Mouse (Mus musculus) lung, embryonic 16.5 days (tissue): Measurements from ENCODE around the gene Wdr72. TPM values are rescaled to one million over a fixed set of nuclear protein-coding genes. Genes with fewer than 3 reads are reported as not detected.

Source experiments
- ATAC-seq: fragments of 200-750 bp; cut with Nextera tagmentation; 2 replicates; pipeline ENCODE4 v1.8.0; 2017; ENCODE audit warnings: low read depth, mild to moderate bottlenecking, moderate library complexity
- H3K27ac ChIP-seq: fragments of 300-500 bp; sonication (generic); 2 replicates; pipeline ENCODE4 v1.5.1; 2014; ENCODE audit warnings: mild to moderate bottlenecking, control low read depth, low read length
- H3K27me3 ChIP-seq: fragments of 300-500 bp; sonication (generic); 2 replicates; pipeline ENCODE4 v1.6.1; 2014; ENCODE audit warnings: low read depth, low read length, mixed read lengths; ENCODE audit not compliant: control insufficient read depth, insufficient read depth
- H3K36me3 ChIP-seq: fragments of 300-500 bp; sonication (generic); 2 replicates; pipeline ENCODE4 v1.6.1; 2014; ENCODE audit warnings: low read length; ENCODE audit not compliant: control insufficient read depth, insufficient read depth
- H3K4me1 ChIP-seq: fragments of 300-500 bp; sonication (generic); replicated peaks from 2 replicates; pipeline ENCODE4 v1.6.1; 2014; ENCODE audit warnings: low read length, mixed read lengths; ENCODE audit not compliant: control insufficient read depth, insufficient read depth
- H3K4me2 ChIP-seq: fragments of 300-500 bp; sonication (generic); 2 replicates; pipeline ENCODE4 v1.6.1; 2014; ENCODE audit warnings: low read depth, low read length, control low read depth
- H3K4me3 ChIP-seq: fragments of 300-500 bp; sonication (generic); 2 replicates; pipeline ENCODE4 v1.5.1; 2014; ENCODE audit warnings: mild to moderate bottlenecking, low read length, control low read depth
- H3K9ac ChIP-seq: fragments of 300-500 bp; sonication (generic); 2 replicates; pipeline ENCODE4 v1.6.1; 2014; ENCODE audit warnings: low read length, control low read depth
- H3K9me3 ChIP-seq: fragments of 300-500 bp; sonication (generic); 2 replicates; pipeline ENCODE4 v1.6.1; 2016; ENCODE audit warnings: low read length; ENCODE audit not compliant: control insufficient read depth
- WGBS: fragments of 180-500 bp; shearing (Covaris S2); extraction: QIAGEN DNeasy Blood & Tissue Kit; methylation state at CpG from one replicate; pipeline ENCODE4 v1.1.7; 2014; 5-methylcytosine and 5-hydroxymethylcytosine counted together
- polyA plus RNA-seq: library from polyadenylated mRNA; unstranded; fragments of >200 nt; fragmentation: Nextera tagmentation; extraction: Ambion mirVana; gene quantifications from 2 replicates; pipeline ENCODE4 v1.2.1, GENCODE M21; 2015

The Wdr72 gene
- polyA plus RNA-seq, 1 experiment from 2014 or later, result 0.64 TPM

DNA sequence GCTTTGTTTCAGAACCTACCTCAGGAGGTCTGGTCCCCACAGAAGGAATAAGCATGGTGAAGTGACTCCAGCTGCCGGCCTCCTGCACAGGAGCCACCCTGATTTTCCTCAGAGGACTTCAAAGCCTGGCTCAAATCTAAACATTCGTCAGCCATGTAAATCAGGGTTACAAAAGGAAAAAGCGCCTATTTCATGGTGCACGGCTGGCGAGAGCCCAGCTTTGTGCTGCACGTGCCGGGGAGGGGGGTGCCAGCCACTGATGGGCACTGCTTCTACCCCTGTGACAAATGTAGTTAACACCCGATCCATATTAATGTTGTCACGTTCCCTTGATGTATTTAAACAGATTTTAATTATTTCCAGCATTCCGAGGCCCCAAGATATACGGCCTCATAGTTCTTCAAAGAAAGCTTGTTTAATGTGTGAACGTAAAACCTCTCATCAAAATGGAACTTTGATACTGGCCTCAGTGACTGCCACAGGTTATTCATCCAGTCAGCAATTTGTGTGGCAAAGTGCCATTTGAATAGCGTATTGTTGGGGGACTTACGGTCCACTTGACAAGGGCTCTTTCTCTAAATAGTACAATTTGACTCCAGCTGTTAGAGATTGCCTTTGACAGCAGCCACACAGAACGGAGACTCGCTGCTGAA is 76.7 kb downstream of the Wdr72 start:
- no peak overlapping the region for H3K4me3 ChIP-seq
- no peak overlapping the region for H3K27ac ChIP-seq
- no peaks in the 10 kb centered on the region for H3K4me1 ChIP-seq
- H3K27me3 ChIP-seq, result no peaks in the 10 kb centered on the region
- 23% methylated on average over 16 of the region's 16 CpGs for WGBS
- no peak overlapping the region for H3K9ac ChIP-seq
- no peak for ATAC-seq
- H3K36me3 ChIP-seq, result no peaks in the 10 kb centered on the region
- H3K9me3 ChIP-seq, result no peaks in the 10 kb centered on the region
- H3K4me2 ChIP-seq, result no peak overlapping the region

DNA sequence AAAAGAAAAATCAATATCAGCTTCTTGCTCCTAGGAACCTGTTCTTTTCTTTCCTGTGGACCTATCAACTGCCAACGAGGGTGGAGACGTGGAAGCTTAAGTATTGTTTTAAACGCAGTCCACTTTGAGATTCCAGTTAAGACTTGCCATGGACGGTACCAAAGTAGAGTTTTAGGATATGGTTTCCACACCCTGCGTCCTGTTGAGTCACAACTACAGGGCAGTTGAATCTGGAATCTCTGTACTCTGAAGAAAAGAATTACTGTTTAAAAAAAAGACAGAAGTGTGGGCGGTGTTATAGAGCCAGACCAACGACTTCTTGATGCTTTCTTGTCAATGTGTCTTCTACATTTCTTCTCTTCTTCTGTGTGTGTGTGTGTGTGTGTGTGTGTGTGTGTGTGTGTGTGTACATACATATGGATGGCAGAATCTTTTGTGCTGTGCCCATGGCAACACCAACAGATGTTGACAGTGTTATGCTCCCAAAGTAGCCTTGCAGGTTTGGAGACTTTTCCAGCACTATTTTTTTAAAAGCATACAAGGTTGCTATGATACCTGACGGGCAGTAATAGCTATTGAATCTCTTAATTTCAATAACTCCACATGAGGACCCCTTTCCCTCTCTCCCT is 77.4 kb downstream of the Wdr72 start:
- Histone ChIP-seq H3K4me1 (no peaks in the 10 kb centered on the region), H3K4me2 (no peak overlapping the region), H3K9ac (no peak overlapping the region)

DNA sequence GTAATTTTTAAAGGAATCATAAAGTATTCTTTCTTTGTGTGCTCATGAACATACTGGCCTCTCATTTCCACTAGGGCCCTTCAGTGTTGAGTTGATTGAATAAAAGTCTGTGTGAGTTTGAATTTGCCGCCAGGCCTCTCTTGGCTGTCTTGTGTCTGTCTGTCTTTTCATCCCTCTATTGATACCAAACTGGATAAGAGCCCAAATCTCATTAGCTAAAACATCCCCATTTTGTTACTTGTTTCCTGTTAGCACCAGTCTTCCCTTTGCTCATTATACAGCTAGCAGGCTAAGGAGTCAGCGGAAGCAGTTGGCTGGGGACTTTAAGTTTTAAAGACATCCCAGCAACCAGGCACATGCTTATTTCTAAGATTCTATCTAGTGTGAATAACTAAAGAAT is 84.7 kb downstream of the Wdr72 start:
- no peak for ATAC-seq
- H3K4me3 ChIP-seq, result no peak overlapping the region
- H3K27me3 ChIP-seq, result no peaks in the 10 kb centered on the region
- no peaks in the 10 kb centered on the region for H3K9me3 ChIP-seq
- H3K4me2 ChIP-seq, result no peak overlapping the region
- WGBS, result 81% methylated on average over 2 of the region's 2 CpGs
- H3K9ac ChIP-seq, result no peak overlapping the region
- no peaks in the 10 kb centered on the region for H3K36me3 ChIP-seq
- H3K4me1 ChIP-seq, result no peaks in the 10 kb centered on the region
- H3K27ac ChIP-seq, result no peak overlapping the region

More for the DNA sequence above, 77.4 kb downstream of the Wdr72 start:
- H3K4me3 ChIP-seq, result no peak overlapping the region
- H3K27ac ChIP-seq, result no peak overlapping the region
- ATAC-seq, result no peak
- H3K27me3 ChIP-seq, result no peaks in the 10 kb centered on the region
- 46% methylated on average over 8 of the region's 8 CpGs for WGBS
- H3K9me3 ChIP-seq, result no peaks in the 10 kb centered on the region
- no peaks in the 10 kb centered on the region for H3K36me3 ChIP-seq

DNA sequence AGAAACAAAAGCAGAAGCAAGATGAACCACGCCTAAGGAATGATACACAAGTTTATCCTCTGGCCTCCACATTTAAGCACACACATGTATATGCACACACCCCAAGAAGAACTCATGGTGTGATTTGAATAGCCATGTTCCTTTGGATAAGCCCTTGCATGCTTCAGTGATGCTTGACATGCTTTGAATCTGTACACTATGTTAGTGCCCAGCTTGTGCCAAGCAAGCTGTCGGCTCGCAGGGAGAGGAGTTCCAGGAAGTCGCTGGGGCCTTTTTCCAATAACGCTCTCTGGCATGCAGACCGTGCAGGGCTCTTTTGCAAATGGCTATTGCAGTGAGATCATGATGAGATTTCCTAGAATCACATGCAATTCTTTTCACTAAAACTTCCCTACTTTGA is 118.1 kb downstream of the Wdr72 start:
- no peak overlapping the region for H3K9ac ChIP-seq
- no peak overlapping the region for H3K4me2 ChIP-seq
- no peaks in the 10 kb centered on the region for H3K36me3 ChIP-seq
- no peaks in the 10 kb centered on the region for H3K27me3 ChIP-seq
- WGBS, result 62% methylated on average over 6 of the region's 6 CpGs
- no peaks in the 10 kb centered on the region for H3K4me1 ChIP-seq
- ATAC-seq, result no peak
- no peaks in the 10 kb centered on the region for H3K9me3 ChIP-seq
- no peak overlapping the region for H3K27ac ChIP-seq
- no peak overlapping the region for H3K4me3 ChIP-seq

DNA sequence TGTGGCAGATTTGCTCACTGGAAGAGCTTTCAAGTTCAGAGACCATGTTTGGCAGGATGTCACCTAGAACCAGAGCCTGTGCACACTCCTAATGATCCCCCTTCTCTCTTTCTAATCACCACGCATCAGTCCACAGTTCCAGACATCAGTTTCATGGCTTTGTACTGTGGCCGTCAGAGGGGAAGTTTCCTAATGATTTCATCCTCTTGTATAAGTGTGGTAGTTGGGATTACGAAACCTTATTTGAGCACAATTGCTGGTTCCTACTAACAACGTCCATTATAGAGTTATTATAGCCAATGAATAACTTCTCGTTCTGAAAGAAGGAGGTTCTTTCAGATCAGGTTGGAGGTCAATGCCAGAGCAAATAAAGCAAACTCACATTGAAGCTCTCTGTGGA is 131.1 kb downstream of the Wdr72 start:
- H3K4me2 ChIP-seq, result no peak overlapping the region
- H3K4me3 ChIP-seq, result no peak overlapping the region
- WGBS, result 57% methylated on average over 5 of the region's 5 CpGs
- no peaks in the 10 kb centered on the region for H3K36me3 ChIP-seq
- H3K4me1 ChIP-seq, result no peaks in the 10 kb centered on the region
- no peaks in the 10 kb centered on the region for H3K27me3 ChIP-seq
- no peak overlapping the region for H3K27ac ChIP-seq
- no peak for ATAC-seq
- H3K9ac ChIP-seq, result no peak overlapping the region
- no peaks in the 10 kb centered on the region for H3K9me3 ChIP-seq

DNA sequence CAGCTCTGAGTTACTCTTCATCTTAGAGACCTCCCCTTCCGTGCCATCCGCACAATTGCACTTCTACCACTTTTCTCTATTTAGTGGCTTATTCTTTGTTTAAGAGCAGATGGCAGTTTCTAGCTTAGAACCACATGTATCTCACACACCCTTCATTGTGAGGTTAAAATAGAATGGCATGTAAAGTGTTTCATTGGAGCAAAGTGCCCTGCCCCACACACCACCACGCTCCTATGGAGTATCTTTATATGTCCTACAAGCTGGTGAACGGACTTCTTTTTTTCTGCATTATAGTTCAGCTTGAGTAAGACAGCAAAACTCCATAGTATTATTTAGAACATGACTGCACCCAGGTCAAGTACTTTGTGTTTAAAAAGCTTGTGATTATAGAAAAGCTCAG is 137.9 kb downstream of the Wdr72 start:
- H3K9me3 ChIP-seq, result no peaks in the 10 kb centered on the region
- H3K27ac ChIP-seq, result no peak overlapping the region
- H3K4me1 ChIP-seq, result no peaks in the 10 kb centered on the region
- H3K9ac ChIP-seq, result no peak overlapping the region
- no peak overlapping the region for H3K4me3 ChIP-seq
- no peak for ATAC-seq
- no peaks in the 10 kb centered on the region for H3K27me3 ChIP-seq
- no peak overlapping the region for H3K4me2 ChIP-seq
- 73% methylated on average over 4 of the region's 4 CpGs for WGBS
- no peaks in the 10 kb centered on the region for H3K36me3 ChIP-seq

DNA sequence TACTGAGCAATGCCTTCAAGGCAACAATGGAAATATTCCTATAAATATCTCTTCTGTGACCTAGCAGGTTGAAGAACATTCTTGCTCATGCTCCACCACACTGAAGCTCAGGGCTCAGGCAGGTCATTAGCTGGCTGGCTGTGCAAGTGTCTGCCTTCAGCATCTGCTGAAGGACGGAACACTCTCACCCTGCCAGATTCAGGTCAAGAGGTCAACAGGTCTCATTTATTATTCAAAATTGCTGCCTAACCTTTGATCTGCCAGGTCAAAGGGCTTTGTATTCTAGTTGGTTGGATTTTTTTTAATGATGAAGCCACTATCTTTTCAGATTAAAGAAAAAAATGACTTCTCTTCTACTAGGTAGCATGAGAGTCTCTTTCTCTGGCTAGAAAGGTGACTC is 139.3 kb downstream of the Wdr72 start:
- H3K27me3 ChIP-seq, result no peaks in the 10 kb centered on the region
- ATAC-seq, result no peak
- 40% methylated on average over 1 of the region's 1 CpGs for WGBS

DNA sequence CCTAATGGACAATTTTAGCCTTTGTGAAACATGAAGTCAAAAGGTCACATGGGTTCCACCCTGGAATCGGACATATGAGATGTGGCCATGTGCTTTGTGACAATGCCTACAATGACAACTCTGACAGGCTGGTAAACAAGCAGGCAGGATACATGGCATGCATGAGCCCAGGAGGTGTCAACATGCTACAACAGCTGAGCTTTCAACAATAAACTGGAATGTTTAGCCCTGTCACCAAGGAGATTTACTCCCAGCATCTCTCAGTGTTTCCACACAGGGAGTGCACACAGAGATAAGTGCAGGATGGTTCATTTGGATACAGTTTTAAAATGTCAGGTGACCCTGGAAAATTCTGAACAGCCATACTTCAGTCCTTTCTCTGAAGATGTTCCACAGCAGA is 140.4 kb downstream of the Wdr72 start:
- no peaks in the 10 kb centered on the region for H3K9me3 ChIP-seq
- ATAC-seq, result no peak
- no peaks in the 10 kb centered on the region for H3K27me3 ChIP-seq
- H3K4me2 ChIP-seq, result no peak overlapping the region
- no peak overlapping the region for H3K27ac ChIP-seq
- H3K9ac ChIP-seq, result no peak overlapping the region
- no peaks in the 10 kb centered on the region for H3K4me1 ChIP-seq
- 39% methylated on average over 1 of the region's 1 CpGs for WGBS
- H3K4me3 ChIP-seq, result no peak overlapping the region
- no peaks in the 10 kb centered on the region for H3K36me3 ChIP-seq

More for the DNA sequence above, 139.3 kb downstream of the Wdr72 start:
- Histone ChIP-seq H3K4me1 (no peaks in the 10 kb centered on the region), H3K27ac (no peak overlapping the region), H3K4me3 (no peak overlapping the region), H3K9me3 (no peaks in the 10 kb centered on the region), H3K4me2 (no peak overlapping the region), H3K9ac (no peak overlapping the region), H3K36me3 (no peaks in the 10 kb centered on the region)

DNA sequence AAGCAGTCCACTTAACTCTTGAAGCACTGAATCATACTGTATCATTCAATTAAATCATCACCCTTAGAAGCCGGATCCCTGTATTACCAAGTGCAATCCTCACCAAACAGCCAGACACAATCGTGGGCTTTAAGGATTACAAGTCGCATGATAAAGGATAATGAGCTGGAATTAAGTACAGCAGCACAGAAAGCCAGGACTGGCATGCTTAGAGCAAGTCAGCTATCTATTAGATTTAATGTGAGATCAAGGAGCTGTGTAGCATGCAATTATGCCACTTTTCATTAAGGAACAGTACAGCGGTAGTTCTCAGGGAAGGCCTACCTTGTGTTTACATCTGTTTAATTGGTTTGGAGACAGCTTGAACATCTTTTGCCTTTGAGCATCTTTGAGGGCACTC is 148.2 kb downstream of the Wdr72 start:
- Histone ChIP-seq H3K4me2 (no peak overlapping the region), H3K9ac (no peak overlapping the region), H3K4me1 (no peaks in the 10 kb centered on the region), H3K27me3 (no peaks in the 10 kb centered on the region), H3K4me3 (no peak overlapping the region), H3K27ac (no peak overlapping the region), H3K36me3 (no peaks in the 10 kb centered on the region), H3K9me3 (no peaks in the 10 kb centered on the region)
- WGBS, result 75% methylated on average over 4 of the region's 4 CpGs
- ATAC-seq, result no peak
